Mouse (Mus musculus) erythroblast, embryonic 14.5 days (primary cell): Measurements from ENCODE around the gene Lrmda.

ENCODE experiments used
- GATA1 ChIP-seq: IDR thresholded peaks from 2 replicates; pipeline ENCODE4 v1.6.1; 2012; ENCODE audit warnings: low read length, inconsistent platforms, mixed read lengths
- TAL1 ChIP-seq: IDR thresholded peaks from 3 replicates; pipeline ENCODE4 v1.6.1; 2012; ENCODE audit warnings: low read length, inconsistent platforms, mixed read lengths

DNA sequence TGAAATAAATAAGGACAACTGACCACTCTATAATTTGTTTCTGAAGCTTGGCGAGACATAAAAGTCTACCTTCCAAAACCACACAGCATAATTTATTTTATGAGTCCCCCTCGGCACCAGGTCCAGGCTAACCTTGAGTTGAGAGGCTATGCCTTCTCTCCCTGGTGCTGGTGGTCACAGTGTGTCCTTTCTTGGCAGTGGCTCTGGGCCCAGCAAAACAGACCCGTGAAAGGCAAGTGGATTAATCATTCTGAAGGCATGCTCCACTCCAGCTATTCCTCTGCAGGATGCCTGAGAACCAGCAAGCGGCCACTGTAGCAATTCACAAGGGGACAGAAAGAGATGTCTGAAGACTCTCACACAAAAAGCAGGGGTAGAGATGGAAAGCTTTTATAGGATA is 887.2 kb downstream of the Lrmda start:
- TF ChIP-seq GATA1 (no peak), TAL1 (no peak)
